ENCODE assay signal across 8 mouse cellular contexts in genomic region chr10:29361464-29362196, GRCm38 (mm10). TPM values are rescaled to one million over a fixed set of nuclear protein-coding genes. Genes with fewer than 3 reads are reported as not detected.
DNase-seq lines count a peak whose midpoint lies in the region; ATAC-seq and TF ChIP-seq lines count a peak whose summit lies in the region.

No protein-coding gene starts in this region.

- peak overlapping the region; percentile 68 for H3K4me2 ChIP-seq in kidney, embryonic 15.5 days
- H3K4me2 ChIP-seq in limb, embryonic 15.5 days: peak overlapping the region; percentile 50
- peak overlapping the region; percentile 66 for H3K4me2 ChIP-seq in midbrain, postnatal 0 days (ENCODE audit: low read depth, low read length, poor library complexity, severe bottlenecking)

- peak overlapping the region; percentile 81 for H3K27ac ChIP-seq in embryonic fibroblast, embryonic 13.5 days (ENCODE audit: insufficient read depth, low read length)
- peak overlapping the region; percentile 99 for H3K27ac ChIP-seq in heart, embryonic 10.5 days
- H3K27ac ChIP-seq in kidney, embryonic 15.5 days: peak overlapping the region; percentile 99
- H3K27ac ChIP-seq in limb, embryonic 15.5 days: peak overlapping the region; percentile 100
- peak overlapping the region; percentile 99 for H3K27ac ChIP-seq in midbrain, postnatal 0 days (ENCODE audit: low read depth, low read length)

- H3K79me3 ChIP-seq in C2C12 (ENCODE audit: low read depth): peaks cover 47% of the 10 kb centered on the region

- no peak for TF ChIP-seq POLR2A in embryonic fibroblast, embryonic 13.5 days (IDR thresholded peaks at IDR 0.05; ENCODE audit: low read depth, low read length)

- peak overlapping the region; percentile 78 for H3K4me3 ChIP-seq in C2C12 (ENCODE audit: insufficient read depth, poor library complexity, severe bottlenecking)
- peak overlapping the region; percentile 77 for H3K4me3 ChIP-seq in embryonic fibroblast, embryonic 13.5 days (ENCODE audit: insufficient read depth, low read length)
- H3K4me3 ChIP-seq in heart, embryonic 10.5 days: peak overlapping the region; percentile 93
- peak overlapping the region; percentile 95 for H3K4me3 ChIP-seq in kidney, embryonic 15.5 days (replicated peaks)
- H3K4me3 ChIP-seq in limb, embryonic 15.5 days: peak overlapping the region; percentile 83
- peak overlapping the region; percentile 89 for H3K4me3 ChIP-seq in midbrain, postnatal 0 days (ENCODE audit: low read depth, low read length)

- no peak for TF ChIP-seq CTCF in C2C12 (IDR thresholded peaks at IDR 0.05; ENCODE audit: control insufficient read depth, insufficient read depth, insufficient read length)
- TF ChIP-seq CTCF in embryonic fibroblast, embryonic 13.5 days (IDR thresholded peaks at IDR 0.05; ENCODE audit: borderline replicate concordance, insufficient read depth, low read length): no peak
- TF ChIP-seq CTCF in midbrain, postnatal 0 days (IDR thresholded peaks at IDR 0.05): no peak

- peak; percentile 98 for ATAC-seq in kidney, embryonic 15.5 days (replicated peaks; ENCODE audit: low FRiP score)
- peak; percentile 95 for ATAC-seq in limb, embryonic 15.5 days (ENCODE audit: insufficient number of reproducible peaks, low FRiP score, low TSS enrichment, low read depth)
- ATAC-seq in midbrain, postnatal 0 days (ENCODE audit: low FRiP score): peak; percentile 95

- H3K9ac ChIP-seq in kidney, embryonic 15.5 days: peak overlapping the region; percentile 96
- peak overlapping the region; percentile 99 for H3K9ac ChIP-seq in limb, embryonic 15.5 days
- peak overlapping the region; percentile 97 for H3K9ac ChIP-seq in midbrain, postnatal 0 days (replicated peaks; ENCODE audit: low read length, poor library complexity, severe bottlenecking)

- peaks cover 50% of the 10 kb centered on the region for H3K79me2 ChIP-seq in C2C12 (ENCODE audit: control insufficient read depth, insufficient read depth)

- peaks cover 16% of the 10 kb centered on the region for H3K36me3 ChIP-seq in C2C12 (ENCODE audit: control insufficient read depth, insufficient read depth)
- no peaks in the 10 kb centered on the region for H3K36me3 ChIP-seq in heart, embryonic 10.5 days
- H3K36me3 ChIP-seq in kidney, embryonic 15.5 days: no peaks in the 10 kb centered on the region
- H3K36me3 ChIP-seq in limb, embryonic 15.5 days: no peaks in the 10 kb centered on the region
- no peaks in the 10 kb centered on the region for H3K36me3 ChIP-seq in midbrain, postnatal 0 days (ENCODE audit: insufficient read depth, low read length)

- peak; percentile 90 for DNase-seq in brain, adult 2 months (ENCODE audit: low read depth, low spot score)
- DNase-seq in heart, embryonic 10.5 days (ENCODE audit: low spot score): peak; percentile 93
- peak; percentile 88 for DNase-seq in midbrain, postnatal 0 days (ENCODE audit: low spot score)
- peak; percentile 92 to 94 for DNase-seq in spleen, postnatal 10 days (ENCODE audit: low spot score in 2 of 2)

- no peaks in the 10 kb centered on the region for H3K27me3 ChIP-seq in C2C12 (ENCODE audit: control insufficient read depth, insufficient read depth, insufficient read length)
- H3K27me3 ChIP-seq in heart, embryonic 10.5 days (ENCODE audit: insufficient read depth, poor library complexity, severe bottlenecking): no peaks in the 10 kb centered on the region
- H3K27me3 ChIP-seq in kidney, embryonic 15.5 days: no peaks in the 10 kb centered on the region
- H3K27me3 ChIP-seq in limb, embryonic 15.5 days: no peaks in the 10 kb centered on the region
- H3K27me3 ChIP-seq in midbrain, postnatal 0 days (ENCODE audit: insufficient read depth, low read length): no peaks in the 10 kb centered on the region

- no peaks in the 10 kb centered on the region for H3K9me3 ChIP-seq in heart, embryonic 10.5 days
- H3K9me3 ChIP-seq in kidney, embryonic 15.5 days (replicated peaks): no peaks in the 10 kb centered on the region
- H3K9me3 ChIP-seq in limb, embryonic 15.5 days: no peaks in the 10 kb centered on the region
- no peaks in the 10 kb centered on the region for H3K9me3 ChIP-seq in midbrain, postnatal 0 days (ENCODE audit: low read length)

- peak overlapping the region; percentile 100 for H3ac ChIP-seq in C2C12 (ENCODE audit: control insufficient read depth, insufficient read length, low read depth)

- H3K4me1 ChIP-seq in embryonic fibroblast, embryonic 13.5 days (ENCODE audit: control insufficient read depth, insufficient read depth, low read length): no peaks in the 10 kb centered on the region
- peaks cover 4% of the 10 kb centered on the region; the same call in 1 of the 2 replicates for H3K4me1 ChIP-seq in heart, embryonic 10.5 days
- peaks cover 17% of the 10 kb centered on the region for H3K4me1 ChIP-seq in kidney, embryonic 15.5 days
- H3K4me1 ChIP-seq in limb, embryonic 15.5 days: peaks cover 4% of the 10 kb centered on the region; the same call in 1 of the 2 replicates
- H3K4me1 ChIP-seq in midbrain, postnatal 0 days (ENCODE audit: insufficient read depth, low read length): peaks cover 10% of the 10 kb centered on the region; the same call in 1 of the 2 replicates

- WGBS in heart, embryonic 10.5 days: under 1% methylated on average over 99 of the region's 100 CpGs
- WGBS in kidney, embryonic 15.5 days: under 1% methylated on average over 82 of the region's 100 CpGs
- WGBS in limb, embryonic 15.5 days: under 1% methylated on average over 75 of the region's 100 CpGs
- WGBS in midbrain, postnatal 0 days: under 1% methylated on average over 74 of the region's 100 CpGs

TF ChIP-seq in C2C12, 6 proteins besides CTCF, POLR2A, EP300 and RAD21:
- TF ChIP-seq MAX (IDR thresholded peaks at IDR 0.05) (peak; percentile 62), FOSL1 (IDR thresholded peaks at IDR 0.05; ENCODE audit: insufficient read depth, low read length, poor library complexity, severe bottlenecking) (no peak), USF1 (IDR thresholded peaks at IDR 0.05; ENCODE audit: low read depth) (peak; percentile 86), MYOD1 (IDR thresholded peaks at IDR 0.05; ENCODE audit: control insufficient read depth, insufficient read length, low read depth) (no peak)

RNA-seq across cellular contexts. Expression of gene Rnf146, which starts 0.6 kb away (rescaled TPM):
- 15.9 TPM for polyA plus RNA-seq in C2C12 (2012; fragmentation: generic; extraction: Trizol)
- polyA plus RNA-seq in embryonic fibroblast, embryonic 13.5 days (2011; ENCODE audit: insufficient read length, low read depth, missing spikeins): 42.9 and 53.4 TPM in 2 replicates
- polyA plus RNA-seq in heart, embryonic 10.5 days (2016; fragmentation: Nextera tagmentation; extraction: Ambion mirVana): 31.6 and 36.6 TPM in 2 replicates
- 52.0 and 60.3 TPM in 2 replicates for polyA plus RNA-seq in kidney, embryonic 15.5 days (2015; fragmentation: Nextera tagmentation; extraction: Ambion mirVana)
- polyA plus RNA-seq in limb, embryonic 15.5 days (2015; fragmentation: Nextera tagmentation; extraction: Ambion mirVana): 50.5 and 62.2 TPM in 2 replicates
- 45.2 and 57.0 TPM in 2 replicates for total RNA-seq in midbrain, postnatal 0 days (2014; rRNA removed)
- 58.1 and 62.6 TPM in 2 replicates for polyA plus RNA-seq in midbrain, postnatal 0 days (2015; fragmentation: Nextera tagmentation; extraction: Ambion mirVana)

RNA-seq across cellular contexts. Expression of gene Echdc1, which starts 48.7 kb away (rescaled TPM):
- polyA plus RNA-seq in C2C12 (2012; fragmentation: generic; extraction: Trizol): 6.8 TPM
- 24.9 and 26.7 TPM in 2 replicates for polyA plus RNA-seq in embryonic fibroblast, embryonic 13.5 days (2011; ENCODE audit: insufficient read length, low read depth, missing spikeins)
- polyA plus RNA-seq in heart, embryonic 10.5 days (2016; fragmentation: Nextera tagmentation; extraction: Ambion mirVana): 23.5 and 30.1 TPM in 2 replicates
- 30.6 and 34.0 TPM in 2 replicates for polyA plus RNA-seq in kidney, embryonic 15.5 days (2015; fragmentation: Nextera tagmentation; extraction: Ambion mirVana)
- polyA plus RNA-seq in limb, embryonic 15.5 days (2015; fragmentation: Nextera tagmentation; extraction: Ambion mirVana): 29.7 and 30.7 TPM in 2 replicates
- total RNA-seq in midbrain, postnatal 0 days (2014; rRNA removed): 11.4 and 15.3 TPM in 2 replicates
- polyA plus RNA-seq in midbrain, postnatal 0 days (2015; fragmentation: Nextera tagmentation; extraction: Ambion mirVana): 26.2 and 28.6 TPM in 2 replicates

Comparison
In these comparisons a context has a peak if more than half of its experiments do, and no peak if none do; other contexts are left out.
1. Peak in every context shown above with its lines: DNase-seq, ATAC-seq, H3K4me3 ChIP-seq and H3K27ac ChIP-seq.